Mouse (Mus musculus) hindbrain, embryonic 14.5 days (tissue): ENCODE measurements around the gene Fam129b. TPM values are rescaled to one million over a fixed set of nuclear protein-coding genes. Genes with fewer than 3 reads are reported as not detected.

ENCODE experiments used
- ATAC-seq: fragments of 200-750 bp; cut with Nextera tagmentation; 2 replicates; pipeline ENCODE4 v1.8.0; 2017; ENCODE audit warnings: moderate number of reproducible peaks, mild to moderate bottlenecking, moderate TSS enrichment, moderate library complexity; ENCODE audit not compliant: low FRiP score
- DNase-seq: peaks from one replicate; pipeline ENCODE4 v3.0.0-alpha.2; 2015; ENCODE audit warnings: low spot score
- H3K27ac ChIP-seq: fragments of 300-500 bp; sonication (generic); 2 replicates; pipeline ENCODE4 v1.5.1; 2014; ENCODE audit warnings: mild to moderate bottlenecking, moderate library complexity
- H3K27me3 ChIP-seq: fragments of 300-500 bp; sonication (generic); 2 replicates; pipeline ENCODE4 v1.6.1; 2014; ENCODE audit warnings: mild to moderate bottlenecking, low read length, mixed read lengths; ENCODE audit not compliant: control insufficient read depth, insufficient read depth
- H3K36me3 ChIP-seq: fragments of 300-500 bp; sonication (generic); replicated peaks from 2 replicates; pipeline ENCODE4 v1.6.1; 2014; ENCODE audit not compliant: control insufficient read depth, insufficient read depth
- H3K4me1 ChIP-seq: fragments of 300-500 bp; sonication (generic); replicated peaks from 2 replicates; pipeline ENCODE4 v1.6.1; 2014; ENCODE audit warnings: antibody characterized with exemption, low read length, mixed read lengths; ENCODE audit not compliant: control insufficient read depth, insufficient read depth
- H3K4me2 ChIP-seq: fragments of 300-500 bp; sonication (generic); replicated peaks from 2 replicates; pipeline ENCODE4 v1.6.1; 2014; ENCODE audit warnings: mild to moderate bottlenecking, moderate library complexity
- H3K4me3 ChIP-seq: fragments of 300-500 bp; sonication (generic); replicated peaks from 2 replicates; pipeline ENCODE4 v1.5.1; 2014; ENCODE audit warnings: mild to moderate bottlenecking, low read length
- H3K9ac ChIP-seq: fragments of 300-500 bp; sonication (generic); 2 replicates; pipeline ENCODE4 v1.6.1; 2014
- H3K9me3 ChIP-seq: fragments of 300-500 bp; sonication (generic); 2 replicates; pipeline ENCODE4 v1.6.1; 2016; ENCODE audit warnings: low read length; ENCODE audit not compliant: control insufficient read depth
- WGBS: fragments of 180-500 bp; shearing (Covaris S2); extraction: QIAGEN DNeasy Blood & Tissue Kit; methylation state at CpG from one replicate; pipeline ENCODE4 v1.1.7; 2014; 5-methylcytosine and 5-hydroxymethylcytosine counted together
- polyA plus RNA-seq: library from polyadenylated mRNA; unstranded; fragments of >200 nt; fragmentation: Nextera tagmentation; extraction: Ambion mirVana; gene quantifications from 2 replicates; pipeline ENCODE4 v1.2.1, GENCODE M21; 2014

Fam129b gene
- polyA plus RNA-seq, 1 experiment from 2014 or later, result 19.4 TPM

DNA sequence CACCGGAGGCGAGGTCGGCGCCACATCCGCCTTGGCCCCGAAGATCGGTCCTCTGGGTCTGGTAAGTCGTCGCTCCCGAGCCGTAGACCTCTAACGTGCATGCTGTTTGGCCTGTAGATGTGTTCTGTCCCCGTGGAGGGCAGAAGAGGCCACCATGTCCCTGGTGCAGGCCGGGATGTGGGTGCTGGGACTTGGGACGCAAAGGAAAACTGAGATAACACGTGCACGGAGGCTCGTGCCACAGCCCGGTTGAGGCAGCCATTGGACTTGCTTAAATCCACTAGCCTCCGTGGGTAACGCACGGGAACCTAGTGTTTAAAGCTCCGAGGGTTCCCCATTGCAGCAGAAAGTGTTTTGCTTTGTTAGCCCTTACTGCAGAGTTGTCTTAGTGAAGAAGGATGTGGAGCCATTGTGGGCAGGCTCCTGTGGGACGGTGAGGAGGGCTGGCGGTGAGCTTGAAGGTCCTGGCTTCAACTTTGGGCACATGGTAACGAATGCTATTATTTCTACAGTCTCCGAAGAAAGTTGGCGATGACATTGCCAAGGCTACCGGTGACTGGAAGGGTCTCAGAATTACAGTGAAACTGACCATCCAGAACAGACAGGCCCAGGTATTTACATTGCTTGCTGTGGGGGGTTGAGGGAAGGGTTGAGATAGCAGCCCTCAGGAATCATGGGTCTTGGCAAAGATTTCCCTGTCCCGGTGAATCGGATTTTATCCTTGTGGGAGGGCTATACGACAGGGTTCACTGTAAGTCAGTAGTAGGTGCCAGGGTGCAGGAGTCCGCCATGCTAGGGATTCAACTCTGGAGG lies 86.4 kb downstream of the Fam129b start:
- no peak for ATAC-seq
- peaks cover 26% of the 10 kb centered on the region for H3K4me1 ChIP-seq
- no peak for DNase-seq

DNA sequence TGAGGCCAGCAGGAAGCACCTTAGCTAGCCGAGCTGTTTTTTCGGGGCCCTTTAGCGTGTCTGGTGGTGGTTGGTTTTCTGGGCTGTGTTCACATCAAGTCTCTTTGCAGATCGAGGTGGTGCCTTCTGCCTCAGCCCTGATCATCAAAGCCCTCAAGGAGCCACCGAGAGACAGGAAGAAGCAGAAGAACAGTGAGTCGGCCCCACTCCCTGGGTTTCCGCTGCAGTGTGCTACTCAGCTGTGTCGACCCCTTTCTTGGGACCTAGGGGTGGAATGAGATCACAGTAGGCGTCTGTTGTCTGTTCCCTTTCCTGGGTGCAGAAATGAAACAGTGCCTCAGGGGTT lies 86.9 kb downstream of the Fam129b start:
- Histone ChIP-seq H3K36me3 (peaks cover 31% of the 10 kb centered on the region), H3K4me2 (peak overlapping the region; percentile 86), H3K4me1 (peaks cover 31% of the 10 kb centered on the region), H3K9me3 (no peaks in the 10 kb centered on the region), H3K4me3 (peak overlapping the region; percentile 87), H3K9ac (peak overlapping the region; percentile 95), H3K27me3 (no peaks in the 10 kb centered on the region), H3K27ac (no peak overlapping the region)
- 10% methylated on average over 9 of the region's 9 CpGs for WGBS
- DNase-seq (no peak), ATAC-seq (no peak)

More for the DNA sequence above, 86.4 kb downstream of the Fam129b start:
- no peaks in the 10 kb centered on the region for H3K9me3 ChIP-seq
- peaks cover 37% of the 10 kb centered on the region for H3K36me3 ChIP-seq
- H3K4me2 ChIP-seq, result peak overlapping the region; percentile 86
- H3K27ac ChIP-seq, result peak overlapping the region; percentile 74
- under 1% methylated on average over 33 of the region's 33 CpGs for WGBS
- H3K27me3 ChIP-seq, result no peaks in the 10 kb centered on the region
- peak overlapping the region; percentile 95 for H3K9ac ChIP-seq
- H3K4me3 ChIP-seq, result peak overlapping the region; percentile 87

DNA sequence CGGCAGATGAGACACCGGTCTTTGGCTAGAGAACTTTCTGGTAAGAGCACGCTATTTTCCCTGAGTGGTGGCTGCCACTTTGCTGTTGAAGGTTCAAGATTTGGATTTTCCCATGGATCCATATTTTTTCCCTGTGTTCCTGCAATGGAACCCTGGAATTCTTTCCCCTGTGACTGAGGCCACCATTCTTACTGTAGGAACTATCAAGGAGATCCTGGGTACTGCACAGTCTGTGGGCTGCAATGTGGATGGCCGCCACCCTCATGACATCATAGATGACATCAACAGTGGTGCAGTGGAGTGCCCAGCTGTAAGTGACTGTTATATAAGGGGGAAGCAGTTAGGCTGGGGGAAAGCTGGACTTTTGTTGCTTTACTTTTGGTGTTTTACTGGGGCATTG lies 87.6 kb downstream of the Fam129b start:
- Histone ChIP-seq H3K4me2 (peak overlapping the region; percentile 86; the same call in 1 of the 2 replicates), H3K4me3 (no peak overlapping the region), H3K27me3 (no peaks in the 10 kb centered on the region), H3K9me3 (no peaks in the 10 kb centered on the region), H3K9ac (peak overlapping the region; percentile 95; the same call in 1 of the 2 replicates), H3K4me1 (peaks cover 35% of the 10 kb centered on the region), H3K27ac (no peak overlapping the region), H3K36me3 (peaks cover 27% of the 10 kb centered on the region)
- WGBS, result 82% methylated on average over 4 of the region's 4 CpGs
- ATAC-seq (no peak), DNase-seq (no peak)

DNA sequence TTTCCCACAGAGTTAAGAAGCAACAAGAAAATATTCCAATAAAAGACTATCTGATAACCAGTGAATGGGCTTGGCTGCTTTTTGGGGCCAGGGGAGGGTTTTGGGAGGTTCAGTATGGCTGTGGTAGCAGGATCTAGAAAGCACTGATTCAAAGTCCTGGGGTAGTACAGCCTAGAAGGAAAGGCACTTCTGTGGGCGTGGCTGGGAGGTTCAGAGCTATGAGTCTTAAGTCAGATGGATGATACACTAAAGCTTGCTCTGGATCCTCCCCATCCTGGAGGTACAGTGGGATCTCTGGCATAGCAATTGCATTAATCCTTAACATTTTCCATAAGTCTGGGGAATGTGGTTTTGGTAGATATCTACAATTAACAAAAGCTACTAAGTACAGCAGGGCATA lies 88.1 kb downstream of the Fam129b start:
- H3K4me1 ChIP-seq, result peaks cover 35% of the 10 kb centered on the region
- no peak overlapping the region for H3K9ac ChIP-seq
- ATAC-seq (no peak), DNase-seq (no peak)
- no peak overlapping the region for H3K27ac ChIP-seq
- H3K36me3 ChIP-seq, result peaks cover 27% of the 10 kb centered on the region
- no peak overlapping the region for H3K4me3 ChIP-seq
- no peaks in the 10 kb centered on the region for H3K27me3 ChIP-seq
- H3K9me3 ChIP-seq, result no peaks in the 10 kb centered on the region
- H3K4me2 ChIP-seq, result 0 out of 2 replicates have a peak overlapping the region, but pooled peaks have one; percentile 86
- 82% methylated on average over 1 of the region's 1 CpGs for WGBS

DNA sequence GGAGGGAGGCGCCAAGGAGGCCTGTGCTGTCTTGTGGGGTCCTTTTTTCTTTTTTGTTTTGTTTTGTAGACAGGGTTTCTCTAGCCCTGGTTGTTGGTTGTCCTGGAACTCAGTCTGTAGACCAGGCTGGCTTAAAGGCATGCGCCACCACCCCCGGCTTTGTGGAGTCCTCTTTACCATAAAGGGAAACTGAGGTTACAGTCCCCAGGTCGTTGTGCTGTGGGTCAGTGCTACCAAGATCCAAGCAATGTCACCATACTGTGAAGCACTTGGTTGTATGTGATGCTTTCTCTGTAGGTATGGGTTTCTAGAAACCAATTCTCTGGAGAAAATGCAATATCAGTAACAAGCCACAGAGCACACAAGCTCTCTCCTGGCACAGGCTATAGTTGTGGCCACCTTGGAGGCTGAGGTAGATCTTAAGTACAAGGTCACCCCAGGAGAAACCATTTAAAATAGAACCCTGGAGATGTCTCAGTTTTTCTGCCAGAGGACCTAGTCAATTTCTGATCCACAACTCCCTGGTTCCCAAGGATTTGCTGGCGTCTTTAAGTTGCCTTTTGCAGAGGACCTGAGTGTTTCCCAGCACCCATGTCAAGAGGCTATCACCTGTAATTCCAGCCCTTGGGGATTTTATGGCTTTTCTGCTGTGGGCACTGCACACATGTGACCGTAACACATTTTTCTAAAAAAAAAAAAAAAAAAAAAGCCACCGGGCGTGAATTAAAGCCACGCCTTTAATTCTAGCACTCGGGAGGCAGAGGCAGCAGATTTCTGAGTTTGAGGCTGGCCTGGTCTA lies 88.9 kb downstream of the Fam129b start:
- Histone ChIP-seq H3K4me2 (no peak overlapping the region), H3K4me3 (no peak overlapping the region), H3K4me1 (peaks cover 35% of the 10 kb centered on the region), H3K9ac (no peak overlapping the region), H3K27ac (no peak overlapping the region), H3K9me3 (no peaks in the 10 kb centered on the region), H3K27me3 (no peaks in the 10 kb centered on the region), H3K36me3 (peaks cover 27% of the 10 kb centered on the region)
- 32% methylated on average over 10 of the region's 10 CpGs for WGBS
- DNase-seq (no peak), ATAC-seq (no peak)

DNA sequence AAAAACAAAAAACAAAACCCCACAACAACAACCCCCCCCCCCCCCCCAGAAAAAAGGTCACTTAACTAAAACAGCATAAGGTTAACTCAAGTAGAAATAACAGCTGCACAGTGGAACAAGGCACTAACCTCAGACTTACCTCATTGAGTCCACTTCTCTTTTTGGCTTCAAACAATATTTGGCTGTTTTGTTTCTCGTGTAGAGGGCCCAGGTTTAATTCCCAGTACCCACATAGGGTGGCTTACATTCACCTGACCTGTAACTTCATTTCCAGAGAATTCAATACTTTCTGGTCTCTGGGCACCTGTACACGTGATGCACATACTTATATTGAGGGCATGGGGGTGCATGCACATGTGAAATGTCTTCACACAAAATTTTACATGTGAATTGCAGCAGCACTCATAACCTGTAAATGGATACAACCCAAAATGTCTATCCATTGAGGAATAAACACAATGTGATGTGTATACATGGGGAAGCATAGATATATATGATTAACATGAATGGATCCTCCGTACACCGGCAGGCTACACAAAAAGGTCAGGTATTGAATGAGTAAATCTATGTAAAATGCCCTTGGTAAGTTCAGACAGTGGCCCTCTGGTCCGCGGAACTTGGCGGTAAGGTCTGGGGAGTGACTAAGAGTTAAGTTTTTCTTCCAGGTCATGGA lies 89.7 kb downstream of the Fam129b start:
- ATAC-seq (no peak), DNase-seq (no peak)
- Histone ChIP-seq H3K4me1 (peaks cover 30% of the 10 kb centered on the region), H3K27ac (no peak overlapping the region; the same call in 1 of the 2 replicates), H3K9me3 (no peaks in the 10 kb centered on the region), H3K36me3 (peaks cover 27% of the 10 kb centered on the region), H3K4me3 (no peak overlapping the region; the same call in 1 of the 2 replicates), H3K27me3 (no peaks in the 10 kb centered on the region), H3K4me2 (peak overlapping the region; percentile 88; the same call in 1 of the 2 replicates), H3K9ac (peak overlapping the region; percentile 71)
- 20% methylated on average over 7 of the region's 7 CpGs for WGBS

DNA sequence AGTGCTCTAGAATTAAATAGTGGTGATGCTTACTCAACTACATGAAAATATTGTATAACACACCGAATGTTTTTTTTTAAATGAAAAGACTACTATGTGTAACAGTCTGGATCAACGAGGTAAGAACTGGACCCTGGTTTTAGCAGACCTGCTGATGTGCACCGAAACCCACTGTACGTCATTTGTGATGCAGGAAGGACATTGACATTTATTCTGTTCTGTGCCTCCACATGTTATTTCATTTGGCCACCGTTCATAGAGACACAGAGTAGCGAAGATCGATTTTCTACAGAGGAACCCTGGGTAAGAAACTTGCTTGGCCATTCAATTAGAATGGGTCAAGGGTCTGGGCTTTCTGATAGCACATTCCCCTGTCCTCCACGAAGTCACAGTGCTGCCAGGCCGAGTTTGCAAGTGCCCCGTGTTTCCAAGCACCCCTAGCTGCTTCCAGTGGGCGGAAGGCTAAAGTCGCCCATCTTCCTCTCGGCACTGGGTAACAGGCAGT lies 90.3 kb downstream of the Fam129b start:
- Histone ChIP-seq H3K4me1 (peaks cover 24% of the 10 kb centered on the region), H3K27me3 (no peaks in the 10 kb centered on the region), H3K9ac (peak overlapping the region; percentile 71), H3K36me3 (peaks cover 27% of the 10 kb centered on the region), H3K9me3 (no peaks in the 10 kb centered on the region), H3K4me3 (peak overlapping the region; percentile 55), H3K4me2 (peak overlapping the region; percentile 88), H3K27ac (peak overlapping the region; percentile 93)
- no peak for ATAC-seq
- DNase-seq, result no peak
- 12% methylated on average over 13 of the region's 13 CpGs for WGBS

DNA sequence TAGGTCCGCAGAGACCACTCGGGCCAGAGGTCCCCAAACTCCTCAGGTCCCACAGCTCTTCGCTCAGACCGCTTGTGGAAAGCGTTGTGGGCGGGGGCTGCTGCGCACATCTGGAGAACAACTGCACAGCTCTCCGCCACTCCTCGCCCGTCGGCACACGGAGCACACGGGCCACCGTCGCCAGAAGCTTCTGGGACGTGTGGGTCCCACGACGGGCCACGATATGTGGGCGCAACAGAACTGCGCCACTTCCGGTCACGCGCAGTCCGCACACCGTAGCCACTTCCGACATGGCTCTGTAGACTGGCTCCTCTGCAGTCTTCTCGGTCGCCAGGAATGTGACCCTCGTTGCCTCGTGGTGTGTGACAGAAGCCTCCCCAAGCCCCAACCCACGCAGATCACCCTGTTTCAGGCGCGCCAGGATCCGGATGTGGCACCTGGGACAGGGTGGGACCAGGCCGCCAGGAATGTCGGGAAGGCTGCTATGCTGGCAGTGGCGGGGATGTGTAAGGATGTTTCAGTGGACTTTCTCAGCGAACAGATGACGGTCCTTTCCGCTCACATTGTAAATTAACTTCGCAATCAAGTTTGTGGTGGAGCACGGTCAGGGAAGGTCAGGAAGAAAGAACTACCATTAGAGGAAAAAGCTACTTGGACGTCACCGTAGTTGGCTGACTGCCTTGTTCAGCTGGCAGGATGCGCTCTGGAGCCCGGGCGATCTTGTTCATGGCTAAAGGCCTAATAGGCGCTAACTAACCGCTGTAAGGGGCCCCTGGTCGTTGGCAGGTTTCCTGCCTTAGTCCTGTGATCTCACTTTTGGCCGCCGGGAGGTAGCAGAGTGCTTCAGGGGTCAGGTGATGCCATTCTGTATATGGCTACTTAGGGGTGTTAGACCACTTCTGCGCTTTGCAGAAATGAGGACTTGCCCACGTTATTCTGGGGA lies 91.0 kb downstream of the Fam129b start:
- peak overlapping the region; percentile 71 for H3K9ac ChIP-seq
- ATAC-seq (peak; percentile 91), DNase-seq (peak; percentile 91)
- H3K9me3 ChIP-seq, result no peaks in the 10 kb centered on the region
- H3K4me2 ChIP-seq, result peak overlapping the region; percentile 88
- no peaks in the 10 kb centered on the region for H3K27me3 ChIP-seq
- WGBS, result 1% methylated on average over 54 of the region's 55 CpGs
- H3K4me1 ChIP-seq, result peaks cover 24% of the 10 kb centered on the region
- peak overlapping the region; percentile 93 for H3K27ac ChIP-seq
- H3K36me3 ChIP-seq, result peaks cover 30% of the 10 kb centered on the region
- peak overlapping the region; percentile 55 for H3K4me3 ChIP-seq
